Mouse (Mus musculus): ENCODE results near the gene Hist1h4k. TPM values are rescaled to one million over a fixed set of nuclear protein-coding genes. Genes with fewer than 3 reads are reported as not detected.
"Not testable (repeated sequence)": the region's sequence is repeated elsewhere in the genome, so short reads cannot be mapped to it uniquely, and the experiment has no call there.

Hist1h4k gene
- polyA plus RNA-seq, 1 experiment = 10.4 TPM

GRCm38 (mm10) chr13:21718381-21719080 is 31.8 kb downstream of the Hist1h4k start:
- no peak for DNase-seq (ENCODE audit: low read depth)

GRCm38 (mm10) chr13:21717397-21718357 is 32.6 kb downstream of the Hist1h4k start, which contains the start of gene Hist1h3h:
Gene Hist1h3h (plus strand): TSS chr13:21717659.
- not testable (repeated sequence) for DNase-seq (ENCODE audit: low read depth)

GRCm38 (mm10) chr13:21716540-21717391 is 33.5 kb downstream of the Hist1h4k start:
- not testable (repeated sequence) for DNase-seq (ENCODE audit: low read depth)

- not testable (repeated sequence) for DNase-seq (ENCODE audit: low read depth)
These were observed 34.3 kb downstream of the Hist1h4k start, which contains the start of the genes Hist1h2bl and Hist1h2ai for GRCm38 (mm10) chr13:21715864-21716539. Gene Hist1h2bl (minus strand): TSS chr13:21716143. Gene Hist1h2ai (plus strand): TSS chr13:21716422.

GRCm38 (mm10) chr13:21715131-21715863 is 35.0 kb downstream of the Hist1h4k start:
- DNase-seq (ENCODE audit: low read depth) = no peak

GRCm38 (mm10) chr13:21714725-21715124 is 35.6 kb downstream of the Hist1h4k start:
- DNase-seq (ENCODE audit: low read depth) = no peak

- no peak for DNase-seq (ENCODE audit: low read depth)
These were observed 38.6 kb downstream of the Hist1h4k start for GRCm38 (mm10) chr13:21711698-21712097.

GRCm38 (mm10) chr13:21710821-21711525 is 39.3 kb downstream of the Hist1h4k start:
- DNase-seq (ENCODE audit: low read depth) = no peak

- no peak for DNase-seq (ENCODE audit: low read depth)
These were observed 40.1 kb downstream of the Hist1h4k start for GRCm38 (mm10) chr13:21710031-21710711.

GRCm38 (mm10) chr13:21706669-21707068 is 43.6 kb downstream of the Hist1h4k start:
- DNase-seq (ENCODE audit: low read depth) = no peak

Other genes with a start within 250 kb of the Hist1h4k start
- 12.7 and 15.5 TPM in 2 replicates for gene Gm11273, start 249.1 kb downstream of the Hist1h4k start, polyA plus RNA-seq (2012; rRNA removed)
- 6.2 and 6.3 TPM in 2 replicates for gene Zkscan8, start 219.4 kb downstream of the Hist1h4k start, polyA plus RNA-seq (2012; rRNA removed)
- not detected in 2 replicates for gene Olfr1366, start 207.7 kb downstream of the Hist1h4k start, polyA plus RNA-seq (2012; rRNA removed)
- not detected in 2 replicates for gene Olfr1535, start 190.6 kb downstream of the Hist1h4k start, polyA plus RNA-seq (2012; rRNA removed)
- not detected in 2 replicates for gene Olfr1364, start 168.7 kb downstream of the Hist1h4k start, polyA plus RNA-seq (2012; rRNA removed)
- not detected in 2 replicates for gene Olfr1362, start 136.5 kb downstream of the Hist1h4k start, polyA plus RNA-seq (2012; rRNA removed)
- gene Olfr11, start 108.0 kb downstream of the Hist1h4k start, polyA plus RNA-seq (2012; rRNA removed) = not detected in 2 replicates
- not detected in 2 replicates for gene Olfr1361, start 87.1 kb downstream of the Hist1h4k start, polyA plus RNA-seq (2012; rRNA removed)
- not detected in 2 replicates for gene Olfr1360, start 73.1 kb downstream of the Hist1h4k start, polyA plus RNA-seq (2012; rRNA removed)
- not detected in 2 replicates for gene Olfr1359, start 52.4 kb downstream of the Hist1h4k start, polyA plus RNA-seq (2012; rRNA removed)
- 1.8 TPM in 1 of 2 replicates, not detected in the other for gene Hist1h2bl, start 34.4 kb downstream of the Hist1h4k start, polyA plus RNA-seq (2012; rRNA removed)
- 3.0 and 4.3 TPM in 2 replicates for gene Hist1h2ai, start 34.1 kb downstream of the Hist1h4k start, polyA plus RNA-seq (2012; rRNA removed)
- gene Hist1h3h, start 32.8 kb downstream of the Hist1h4k start, polyA plus RNA-seq (2012; rRNA removed) = 4.0 and 12.7 TPM in 2 replicates
- gene Hist1h2bm, start 28.5 kb downstream of the Hist1h4k start, polyA plus RNA-seq (2012; rRNA removed) = 0.65 TPM in 1 of 2 replicates, not detected in the other
- gene Hist1h4j, start 15.4 kb downstream of the Hist1h4k start, polyA plus RNA-seq (2012; rRNA removed) = 0.97 and 1.7 TPM in 2 replicates
- gene Hist1h2ak, start 3.3 kb upstream of the Hist1h4k start, polyA plus RNA-seq (2012; rRNA removed) = 1.1 and 1.3 TPM in 2 replicates
- gene Hist1h2bn, start 3.6 kb upstream of the Hist1h4k start, polyA plus RNA-seq (2012; rRNA removed) = 0.98 and 1.1 TPM in 2 replicates
- 0.43 TPM in 2 replicates for gene Hist1h1b, start 30.1 kb upstream of the Hist1h4k start, polyA plus RNA-seq (2012; rRNA removed)
- gene Hist1h3i, start 32.9 kb upstream of the Hist1h4k start, polyA plus RNA-seq (2012; rRNA removed) = 5.2 and 5.7 TPM in 2 replicates
- 1.4 and 2.6 TPM in 2 replicates for gene Hist1h2an, start 36.7 kb upstream of the Hist1h4k start, polyA plus RNA-seq (2012; rRNA removed)
- gene Hist1h2bp, start 37.0 kb upstream of the Hist1h4k start, polyA plus RNA-seq (2012; rRNA removed) = 1.3 and 4.4 TPM in 2 replicates
- 6.5 and 38.5 TPM in 2 replicates for gene Hist1h2bq, start 59.7 kb upstream of the Hist1h4k start, polyA plus RNA-seq (2012; rRNA removed)
- gene Hist1h2ao, start 60.0 kb upstream of the Hist1h4k start, polyA plus RNA-seq (2012; rRNA removed) = not detected in 2 replicates
- gene Hist1h4m, start 61.2 kb upstream of the Hist1h4k start, polyA plus RNA-seq (2012; rRNA removed) = not detected in 2 replicates
- 14.4 and 25.0 TPM in 2 replicates for gene Hist1h4n, start 81.7 kb upstream of the Hist1h4k start, polyA plus RNA-seq (2012; rRNA removed)
- 16.8 and 17.6 TPM in 2 replicates for gene Hist1h2ap, start 83.0 kb upstream of the Hist1h4k start, polyA plus RNA-seq (2012; rRNA removed)
- gene Hist1h2br, start 83.2 kb upstream of the Hist1h4k start, polyA plus RNA-seq (2012; rRNA removed) = 4.6 and 35.6 TPM in 2 replicates
- gene Zfp184, start 194.6 kb upstream of the Hist1h4k start, polyA plus RNA-seq (2012; rRNA removed) = 0.81 and 1.4 TPM in 2 replicates
- gene Pom121l2, start 230.7 kb upstream of the Hist1h4k start, polyA plus RNA-seq (2012; rRNA removed) = 0.11 and 0.46 TPM in 2 replicates

Data from gonadal fat pad, adult 2 months (tissue).